ENCODE assay signal across 8 mouse cellular contexts in genomic region chr19:57136228-57136627, GRCm38 (mm10).
A peak's percentile ranks its signal among the peaks of the same experiment; 100 is the strongest.
DNase-seq lines count a peak whose midpoint lies in the region; ATAC-seq lines count a peak whose summit lies in the region.

No protein-coding gene starts in this region.

- intact Hi-C loops in heart, postnatal 25 days (cut with DNase I), result no loop called here
- intact Hi-C loops in gastrocnemius, postnatal 14 days (cut with DNase I; ENCODE audit: low total_unique reads), result loop anchor here (10.0 kb wide), 1 partner anchor 221 kb away; no protein-coding TSS in a partner anchor

- peak; percentile 81 for ATAC-seq in megakaryocyte progenitor cell, adult 5-6 weeks (replicated peaks; ENCODE audit: poor library complexity)

- peak; percentile 96 for DNase-seq in heart, adult 11 months
- no peak for DNase-seq in heart, postnatal 25 days (ENCODE audit: low spot score)
- peak; percentile 63 for DNase-seq in NIH3T3 (ENCODE audit: low read depth)
- DNase-seq in cerebellum, postnatal 14 days, result peak; percentile 85 to 92
- peak; percentile 63 for DNase-seq in gastrocnemius, postnatal 14 days
- DNase-seq in kidney, postnatal 10 days, result peak; percentile 88
- peak; percentile 42 to 77 for DNase-seq in spleen, postnatal 10 days (ENCODE audit: low spot score in 2 of 2)
